Mouse (Mus musculus): ENCODE results near the gene Hyal6. TPM values are rescaled to one million over a fixed set of nuclear protein-coding genes. Genes with fewer than 3 reads are reported as not detected.

Gene Hyal6
- not detected in 2 replicates for polyA plus RNA-seq (2012; rRNA removed)

DNA sequence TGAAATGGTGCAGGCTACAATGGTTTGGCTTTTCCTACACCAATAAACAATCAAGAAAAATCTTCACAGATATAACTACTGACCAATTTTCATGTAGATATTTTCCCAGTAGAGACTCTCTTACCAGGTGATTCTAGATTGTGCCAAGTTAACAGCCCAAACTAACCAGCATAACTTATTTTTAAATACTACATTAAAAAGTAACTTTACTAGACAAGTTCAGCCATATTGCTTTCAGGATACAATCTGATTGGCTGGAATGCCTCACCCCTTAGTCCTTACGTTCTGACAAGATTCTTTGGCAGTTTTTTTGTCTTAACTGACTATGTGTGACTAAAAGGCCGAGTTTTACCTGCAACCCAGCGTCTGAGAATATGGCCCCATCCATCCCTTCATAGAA, at the start of gene Hyal6:
Hyal6 (plus strand) TSS at position 301 of the 400 bp plus-strand sequence.

DNA sequence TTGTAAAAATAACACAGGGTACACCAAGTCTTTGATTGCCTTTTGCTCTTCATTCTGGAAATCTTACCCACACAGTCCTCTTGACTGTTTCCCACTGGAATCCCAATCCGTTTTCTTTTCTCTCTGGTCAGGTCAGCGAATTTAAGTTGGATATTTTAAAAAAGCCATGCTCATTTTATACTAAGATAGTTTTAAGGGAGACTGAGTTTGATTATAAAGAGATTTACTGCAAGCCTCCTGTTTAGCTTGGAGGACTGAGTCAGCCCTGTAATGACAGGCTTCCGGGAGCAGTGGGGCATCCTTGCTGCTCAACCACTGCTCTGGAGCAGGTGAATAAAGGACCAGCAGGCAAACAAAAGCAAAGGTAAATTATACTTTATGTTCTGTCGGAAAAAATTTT, 15.0 kb downstream of the Hyal6 start, which contains the start of gene Hyal4:
Hyal4 (plus strand) TSS at position 301 of the 400 bp plus-strand sequence.

DNA sequence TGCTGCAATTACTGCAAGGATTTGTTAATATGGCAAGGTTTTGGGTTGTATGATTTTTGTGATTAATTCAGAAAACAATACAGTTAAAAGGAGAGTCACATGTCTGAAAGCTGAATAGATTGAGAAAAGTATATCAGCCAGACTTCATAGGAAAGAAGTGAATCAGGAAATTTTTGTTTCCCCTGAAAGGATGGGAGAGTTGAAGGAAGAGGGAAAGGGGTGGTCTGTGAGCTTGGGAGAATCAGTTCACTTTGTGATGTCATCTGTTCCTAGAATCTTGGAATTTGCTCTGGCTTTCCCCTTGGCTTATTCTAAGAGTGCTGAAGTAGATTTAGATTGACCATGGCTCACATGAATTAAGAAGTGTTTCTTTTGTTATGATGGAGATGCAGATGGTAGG, 57.8 kb downstream of the Hyal6 start, which contains the start of gene Spam1:
Spam1 (plus strand) TSS at position 301 of the 400 bp plus-strand sequence.

Other genes starting within 250 kb of the Hyal6 start
- 0.13 and 0.16 TPM in 2 replicates for gene Iqub, start 218.2 kb upstream of the Hyal6 start, polyA plus RNA-seq (2012; rRNA removed)
- 0.77 and 1.2 TPM in 2 replicates for gene Ndufa5, start 205.2 kb upstream of the Hyal6 start, polyA plus RNA-seq (2012; rRNA removed)
- gene Asb15, start 205.1 kb upstream of the Hyal6 start, polyA plus RNA-seq (2012; rRNA removed), result not detected in 2 replicates
- not detected in 2 replicates for gene Lmod2, start 135.5 kb upstream of the Hyal6 start, polyA plus RNA-seq (2012; rRNA removed)
- gene Wasl, start 68.2 kb upstream of the Hyal6 start, polyA plus RNA-seq (2012; rRNA removed), result 84.3 and 138 TPM in 2 replicates
- gene Hyal4, start 15.1 kb downstream of the Hyal6 start, polyA plus RNA-seq (2012; rRNA removed), result not detected in 2 replicates
- not detected in 2 replicates for gene Spam1, start 57.9 kb downstream of the Hyal6 start, polyA plus RNA-seq (2012; rRNA removed)
- not detected in 2 replicates for gene Hyal5, start 124.8 kb downstream of the Hyal6 start, polyA plus RNA-seq (2012; rRNA removed)
- 1.1 and 2.8 TPM in 2 replicates for gene Tmem229a, start 223.1 kb downstream of the Hyal6 start, polyA plus RNA-seq (2012; rRNA removed)